Mouse (Mus musculus) midbrain, embryonic 11.5 days (tissue): Measurements from ENCODE around the gene Fkbp8. TPM values are rescaled to one million over a fixed set of nuclear protein-coding genes. Genes with fewer than 3 reads are reported as not detected.

Source experiments
- ATAC-seq: fragments of 200-750 bp; cut with Nextera tagmentation; 2 replicates; pipeline ENCODE4 v1.8.0; 2017; ENCODE audit warnings: moderate TSS enrichment, moderate library complexity; ENCODE audit not compliant: low FRiP score
- DNase-seq: peaks from one replicate; pipeline ENCODE4 v3.0.0; 2015; ENCODE audit warnings: low spot score; ENCODE audit errors: missing footprints
- H3K27ac ChIP-seq: fragments of 300-500 bp; sonication (generic); 2 replicates; pipeline ENCODE4 v1.5.1; 2014; ENCODE audit warnings: low read depth, low read length
- H3K27me3 ChIP-seq: fragments of 300-500 bp; sonication (generic); 2 replicates; pipeline ENCODE4 v1.6.1; 2014; ENCODE audit warnings: mild to moderate bottlenecking, low read length, moderate library complexity, mixed read lengths; ENCODE audit not compliant: control insufficient read depth, insufficient read depth
- H3K36me3 ChIP-seq: fragments of 300-500 bp; sonication (generic); 2 replicates; pipeline ENCODE4 v1.6.1; 2014; ENCODE audit warnings: mild to moderate bottlenecking, low read length, moderate library complexity, mixed read lengths; ENCODE audit not compliant: control insufficient read depth, insufficient read depth
- H3K4me1 ChIP-seq: fragments of 300-500 bp; sonication (generic); 2 replicates; pipeline ENCODE4 v1.6.1; 2014; ENCODE audit warnings: low read length; ENCODE audit not compliant: control insufficient read depth, insufficient read depth
- H3K4me2 ChIP-seq: fragments of 300-500 bp; sonication (generic); 2 replicates; pipeline ENCODE4 v1.6.1; 2014; ENCODE audit warnings: mild to moderate bottlenecking, moderate library complexity
- H3K4me3 ChIP-seq: fragments of 300-500 bp; sonication (generic); 2 replicates; pipeline ENCODE4 v1.5.1; 2014; ENCODE audit warnings: low read depth, low read length
- H3K9ac ChIP-seq: fragments of 300-500 bp; sonication (generic); 2 replicates; pipeline ENCODE4 v1.6.1; 2014; ENCODE audit warnings: low read length
- H3K9me3 ChIP-seq: fragments of 300-500 bp; sonication (generic); 2 replicates; pipeline ENCODE4 v1.6.1; 2016; ENCODE audit warnings: low read length; ENCODE audit not compliant: control insufficient read depth
- WGBS: fragments of 180-500 bp; shearing (Covaris S2); extraction: QIAGEN DNeasy Blood & Tissue Kit; methylation state at CpG from one replicate; pipeline ENCODE4 v1.1.7; 2014; 5-methylcytosine and 5-hydroxymethylcytosine counted together
- polyA plus RNA-seq: library from polyadenylated mRNA; unstranded; fragments of >200 nt; fragmentation: Nextera tagmentation; extraction: Ambion mirVana; gene quantifications from 2 replicates; pipeline ENCODE4 v1.2.1, GENCODE M21; 2014

Gene Fkbp8
- polyA plus RNA-seq, 1 experiment from 2014 or later = 215 TPM

DNA sequence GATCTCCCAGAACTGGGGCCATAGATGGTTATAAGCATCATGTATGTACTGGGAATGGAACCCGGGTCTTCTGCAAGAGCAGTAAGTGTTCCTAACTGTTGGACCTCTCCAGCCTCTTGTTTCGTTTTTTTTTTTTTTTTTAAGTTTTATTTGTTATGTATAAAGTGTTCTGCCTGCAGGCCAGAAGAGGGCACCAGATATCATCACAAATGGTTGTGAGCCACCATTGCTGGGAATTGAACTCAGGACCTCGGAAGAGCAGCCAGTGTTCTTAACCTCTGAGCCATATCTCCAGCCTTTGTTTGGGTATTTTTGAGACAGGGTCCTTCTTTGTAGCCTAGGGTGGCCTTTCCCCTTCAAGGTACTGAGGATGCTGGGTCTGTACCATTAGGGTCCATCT lies 31.5 kb downstream of the Fkbp8 start:
- WGBS = 85% methylated on average over 3 of the region's 3 CpGs
- no peak for DNase-seq

DNA sequence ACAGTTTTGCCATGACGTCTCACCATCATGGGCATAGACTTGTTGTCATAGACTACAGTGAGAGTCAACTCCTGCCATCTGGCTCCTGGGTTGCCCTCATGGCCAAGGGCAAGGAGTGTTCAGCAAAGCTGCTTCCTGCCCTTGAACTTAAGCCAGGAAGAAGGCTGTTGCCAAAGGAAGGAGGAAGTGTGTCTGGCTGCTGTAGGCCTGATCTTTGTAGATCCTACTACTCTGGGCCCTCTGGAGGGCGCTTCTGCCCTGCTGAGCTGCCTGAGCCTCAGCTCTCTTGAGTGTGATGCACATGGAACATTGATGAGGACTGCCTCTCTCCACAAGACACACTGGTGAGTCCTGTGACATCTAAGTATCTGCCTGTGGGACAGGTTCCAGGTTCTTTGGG lies 32.6 kb downstream of the Fkbp8 start:
- ATAC-seq (no peak), DNase-seq (no peak)
- Histone ChIP-seq H3K27ac (no peak overlapping the region), H3K9me3 (no peaks in the 10 kb centered on the region), H3K4me3 (no peak overlapping the region), H3K4me1 (no peaks in the 10 kb centered on the region), H3K9ac (no peak overlapping the region), H3K4me2 (no peak overlapping the region), H3K36me3 (no peaks in the 10 kb centered on the region), H3K27me3 (no peaks in the 10 kb centered on the region)
- 72% methylated on average over 2 of the region's 2 CpGs for WGBS

More for the DNA sequence above, 31.5 kb downstream of the Fkbp8 start:
- Histone ChIP-seq H3K4me1 (no peaks in the 10 kb centered on the region), H3K4me2 (no peak overlapping the region), H3K27me3 (no peaks in the 10 kb centered on the region), H3K36me3 (no peaks in the 10 kb centered on the region), H3K9me3 (no peaks in the 10 kb centered on the region), H3K4me3 (no peak overlapping the region), H3K27ac (no peak overlapping the region), H3K9ac (no peak overlapping the region)
- ATAC-seq = no peak

DNA sequence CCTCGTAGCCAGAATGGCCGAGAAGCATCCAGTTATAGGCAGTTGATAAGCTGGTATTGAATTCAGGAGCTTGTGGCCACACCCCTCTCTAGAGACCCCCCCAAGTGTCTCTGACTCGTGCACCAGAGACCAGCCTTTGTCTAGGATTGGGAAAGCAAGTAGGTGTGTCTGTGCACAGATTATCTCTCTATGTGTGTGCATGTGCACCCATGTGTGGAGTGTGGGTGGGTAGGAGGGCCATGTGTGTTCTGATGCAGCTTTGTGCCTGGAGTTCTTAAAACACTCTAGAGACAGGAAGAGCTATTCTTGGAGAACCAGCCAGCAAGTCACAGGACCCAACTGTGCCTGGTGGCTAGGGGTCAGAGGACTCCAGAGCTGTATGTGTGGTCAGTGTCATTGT lies 33.0 kb downstream of the Fkbp8 start:
- Histone ChIP-seq H3K9me3 (no peaks in the 10 kb centered on the region), H3K4me3 (no peak overlapping the region), H3K36me3 (no peaks in the 10 kb centered on the region), H3K4me2 (no peak overlapping the region), H3K27me3 (no peaks in the 10 kb centered on the region), H3K9ac (no peak overlapping the region), H3K4me1 (no peaks in the 10 kb centered on the region), H3K27ac (no peak overlapping the region)
- DNase-seq = no peak
- no peak for ATAC-seq
- WGBS = 67% methylated on average over 3 of the region's 3 CpGs

DNA sequence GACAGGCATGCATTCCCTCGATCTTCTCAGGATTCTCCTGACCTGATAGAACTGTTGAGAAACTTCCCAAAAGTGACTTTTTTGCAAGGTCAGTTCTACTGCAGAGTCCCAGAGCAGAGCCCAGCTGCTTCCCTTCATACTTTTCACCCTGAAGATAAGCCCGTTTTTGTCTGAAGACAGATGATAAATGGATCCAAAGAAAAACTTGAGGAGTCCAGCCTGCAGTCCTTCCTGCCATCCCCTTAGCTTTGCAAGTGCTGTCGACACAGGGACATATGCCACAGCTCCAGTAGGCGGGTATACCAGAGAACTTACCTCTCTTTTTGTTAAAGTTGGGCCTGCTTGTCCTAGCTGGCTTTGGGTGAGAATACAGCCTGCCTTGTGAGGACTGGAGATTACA lies 33.8 kb downstream of the Fkbp8 start:
- DNase-seq (no peak), ATAC-seq (no peak)
- Histone ChIP-seq H3K4me3 (no peak overlapping the region), H3K9me3 (no peaks in the 10 kb centered on the region), H3K9ac (no peak overlapping the region), H3K4me2 (no peak overlapping the region), H3K27me3 (no peaks in the 10 kb centered on the region), H3K27ac (no peak overlapping the region), H3K4me1 (no peaks in the 10 kb centered on the region), H3K36me3 (no peaks in the 10 kb centered on the region)
- 81% methylated on average over 4 of the region's 4 CpGs for WGBS

DNA sequence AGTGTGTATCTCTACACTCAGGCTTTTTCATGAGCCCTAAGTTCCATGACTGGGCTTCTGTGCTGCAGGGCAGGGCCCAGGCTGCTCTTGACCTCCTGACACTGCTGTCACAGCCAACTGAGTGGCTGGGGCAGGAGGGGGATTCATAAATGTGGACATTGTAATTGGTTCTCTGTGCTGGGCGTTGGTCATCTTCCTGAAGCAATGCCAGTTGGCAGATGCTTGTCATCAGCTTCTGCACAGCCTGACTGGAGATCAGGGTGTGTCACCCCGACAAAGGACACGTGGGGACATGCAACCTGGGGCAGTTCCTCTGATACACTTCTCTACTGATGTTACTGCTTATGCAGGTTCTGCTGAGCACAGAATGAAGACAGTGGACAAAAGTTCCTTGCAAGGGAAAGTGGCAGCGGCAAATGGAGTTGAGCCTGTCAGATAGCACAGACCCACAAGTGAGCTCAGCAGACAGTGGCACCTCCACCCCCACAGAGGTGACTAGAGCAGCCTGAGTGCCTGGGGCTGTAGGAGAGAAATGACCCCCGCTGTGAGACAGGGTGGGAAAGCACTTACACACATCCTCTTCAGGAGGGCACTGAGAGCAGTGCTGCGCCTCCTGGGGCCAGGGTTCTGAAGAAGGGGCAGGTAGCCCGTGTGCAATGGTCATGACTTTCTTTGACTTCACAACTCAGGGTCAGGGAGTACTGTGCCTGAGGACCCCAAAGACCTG lies 34.4 kb downstream of the Fkbp8 start:
- no peaks in the 10 kb centered on the region for H3K36me3 ChIP-seq
- ATAC-seq (no peak), DNase-seq (peak; percentile 35)
- H3K9ac ChIP-seq = no peak overlapping the region
- WGBS = 86% methylated on average over 7 of the region's 7 CpGs
- no peak overlapping the region for H3K27ac ChIP-seq
- H3K27me3 ChIP-seq = no peaks in the 10 kb centered on the region
- H3K4me3 ChIP-seq = no peak overlapping the region
- H3K4me2 ChIP-seq = no peak overlapping the region
- no peaks in the 10 kb centered on the region for H3K4me1 ChIP-seq
- H3K9me3 ChIP-seq = no peaks in the 10 kb centered on the region

DNA sequence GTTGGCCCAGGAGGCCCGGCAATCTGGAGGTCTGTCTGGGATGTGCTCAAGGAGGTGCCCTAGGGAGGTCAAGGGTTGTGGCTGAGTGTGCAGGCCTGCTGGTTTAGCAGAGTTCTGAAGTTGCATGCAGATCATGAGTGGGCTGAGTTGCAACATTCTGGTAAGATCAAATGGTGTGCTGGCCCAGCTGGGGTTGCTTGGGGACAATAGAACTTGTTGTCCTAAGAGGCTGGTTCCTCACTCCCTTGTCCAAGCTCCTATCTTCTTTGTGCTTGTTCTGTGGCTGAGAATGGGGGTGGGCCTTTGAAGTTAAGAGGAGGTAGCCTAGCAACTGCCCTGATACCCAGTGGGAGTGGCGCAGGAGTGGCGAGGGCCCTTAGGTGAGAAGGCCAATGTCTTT lies 35.3 kb downstream of the Fkbp8 start:
- Histone ChIP-seq H3K27me3 (no peaks in the 10 kb centered on the region), H3K4me3 (no peak overlapping the region), H3K4me1 (no peaks in the 10 kb centered on the region), H3K9ac (no peak overlapping the region), H3K36me3 (no peaks in the 10 kb centered on the region), H3K4me2 (no peak overlapping the region), H3K9me3 (no peaks in the 10 kb centered on the region), H3K27ac (no peak overlapping the region)
- WGBS = 73% methylated on average over 3 of the region's 3 CpGs
- no peak for DNase-seq
- no peak for ATAC-seq

DNA sequence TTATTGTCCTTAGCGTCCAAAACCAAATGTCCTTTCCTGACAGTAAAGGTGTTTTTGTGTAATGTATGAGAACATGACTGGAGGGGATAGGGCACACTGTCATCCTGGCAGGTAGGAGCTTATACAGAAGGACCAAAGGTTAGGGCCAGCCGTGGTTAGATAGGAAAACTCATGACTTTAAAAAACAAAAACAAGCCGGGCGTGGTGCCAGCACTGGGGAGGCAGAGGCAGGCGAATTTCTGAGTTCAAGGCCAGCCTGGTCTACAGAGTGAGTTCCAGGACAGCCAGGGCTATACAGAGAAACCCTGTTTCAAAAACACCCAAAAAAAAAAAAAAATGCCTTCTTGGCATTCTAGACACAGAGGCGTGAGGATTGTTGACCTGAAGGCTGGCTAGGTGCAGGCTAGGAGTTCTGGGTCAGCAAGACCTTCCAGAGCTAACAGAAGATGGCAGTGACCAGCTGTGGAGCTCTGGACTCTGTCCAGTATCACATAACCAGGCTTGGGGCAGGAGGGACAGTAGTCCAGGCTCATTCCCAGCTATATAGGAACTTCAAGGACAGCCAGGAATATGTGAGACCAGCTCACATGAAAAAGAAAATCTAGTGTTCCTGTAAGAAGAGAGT lies 36.4 kb downstream of the Fkbp8 start:
- no peaks in the 10 kb centered on the region for H3K27me3 ChIP-seq
- no peaks in the 10 kb centered on the region for H3K9me3 ChIP-seq
- WGBS = 93% methylated on average over 6 of the region's 6 CpGs
- H3K4me2 ChIP-seq = no peak overlapping the region
- no peak overlapping the region for H3K4me3 ChIP-seq
- H3K4me1 ChIP-seq = no peaks in the 10 kb centered on the region
- no peak overlapping the region for H3K27ac ChIP-seq
- ATAC-seq (no peak), DNase-seq (no peak)
- no peak overlapping the region for H3K9ac ChIP-seq
- H3K36me3 ChIP-seq = no peaks in the 10 kb centered on the region

DNA sequence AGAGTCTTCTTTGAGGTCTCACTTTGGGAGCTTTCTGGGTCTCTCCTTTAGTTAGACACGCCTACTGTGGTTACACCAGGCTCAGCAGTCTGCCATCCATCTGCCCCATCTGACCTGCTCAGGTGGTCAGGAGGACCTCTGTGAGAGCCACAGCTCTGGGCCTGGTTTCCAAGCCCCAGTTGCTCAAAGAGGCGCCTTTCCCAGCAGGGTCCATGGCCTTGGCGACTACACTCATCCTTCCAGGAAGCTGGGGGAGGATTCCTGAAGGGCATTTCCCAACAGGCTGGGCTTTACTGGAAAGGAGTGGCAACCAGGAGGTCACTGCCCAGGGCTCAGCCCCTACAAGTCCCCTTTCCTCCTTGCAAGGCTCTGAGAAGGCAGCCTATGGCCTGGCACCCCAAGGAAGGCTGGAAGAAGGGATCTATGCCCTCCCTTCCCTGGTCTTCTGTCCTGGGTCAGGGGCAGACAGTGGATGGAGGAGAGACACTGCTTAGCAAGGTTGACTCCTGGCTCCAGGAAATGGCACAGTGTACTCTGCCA lies 37.2 kb downstream of the Fkbp8 start:
- H3K4me2 ChIP-seq = no peak overlapping the region
- H3K4me3 ChIP-seq = no peak overlapping the region
- peak; percentile 70 for DNase-seq
- H3K27ac ChIP-seq = no peak overlapping the region
- ATAC-seq = no peak
- no peaks in the 10 kb centered on the region for H3K27me3 ChIP-seq
- 80% methylated on average over 3 of the region's 3 CpGs for WGBS
- H3K36me3 ChIP-seq = no peaks in the 10 kb centered on the region
- no peak overlapping the region for H3K9ac ChIP-seq
- H3K4me1 ChIP-seq = no peaks in the 10 kb centered on the region
- no peaks in the 10 kb centered on the region for H3K9me3 ChIP-seq

DNA sequence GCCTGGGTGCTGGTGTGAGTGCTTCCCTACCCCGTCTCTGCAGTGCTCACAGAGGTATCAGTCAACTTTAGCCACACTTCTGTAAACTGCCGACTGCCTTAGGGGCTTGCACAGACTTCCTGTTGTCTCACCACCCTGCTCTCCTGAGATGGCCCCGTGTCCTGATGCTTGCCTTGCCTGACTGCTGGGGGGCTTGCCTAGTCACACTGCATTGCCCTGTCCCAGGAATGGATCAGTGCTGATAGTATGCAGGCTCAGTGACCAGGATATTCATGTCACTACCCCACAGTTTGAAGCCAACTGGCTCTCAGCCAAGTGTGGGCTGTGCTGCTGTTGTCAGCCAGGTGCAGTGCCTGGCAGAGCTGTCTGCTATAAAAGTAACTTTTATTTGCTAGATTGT lies 38.0 kb downstream of the Fkbp8 start:
- DNase-seq (no peak), ATAC-seq (no peak)
- Histone ChIP-seq H3K9me3 (no peaks in the 10 kb centered on the region), H3K27me3 (no peaks in the 10 kb centered on the region), H3K4me3 (no peak overlapping the region), H3K4me1 (no peaks in the 10 kb centered on the region), H3K36me3 (no peaks in the 10 kb centered on the region), H3K27ac (no peak overlapping the region), H3K9ac (no peak overlapping the region), H3K4me2 (no peak overlapping the region)
- WGBS = 83% methylated on average over 3 of the region's 3 CpGs
